Mouse (Mus musculus): Measurements from ENCODE around the gene Kcnk1.

- no peak for TF ChIP-seq MAFK (IDR thresholded peaks at IDR 0.05; ENCODE audit: insufficient replicate concordance, low read length)
- TF ChIP-seq NELFE (IDR thresholded peaks at IDR 0.05; ENCODE audit: low read depth, low read length): no peak
- no peak for TF ChIP-seq CTCF (conservative IDR thresholded peaks at IDR 0.05 in 1 of 2, IDR thresholded peaks at IDR 0.05 in 1 of 2; ENCODE audit: low read depth in 2 of 2, low read length in 2 of 2)
- TF ChIP-seq POLR2A (IDR thresholded peaks at IDR 0.05; ENCODE audit: low read depth, low read length): no peak
- no peak for TF ChIP-seq IRF4 (IDR thresholded peaks at IDR 0.05; ENCODE audit: low read depth, low read length)
- TF ChIP-seq MAX (IDR thresholded peaks at IDR 0.05; ENCODE audit: low read length): no peak
- no peak for TF ChIP-seq KAT2A (IDR thresholded peaks at IDR 0.05; ENCODE audit: insufficient replicate concordance, low read length)
- TF ChIP-seq MEF2A (IDR thresholded peaks at IDR 0.05; ENCODE audit: borderline replicate concordance, low read depth, low read length): no peak
- TF ChIP-seq TBP (conservative IDR thresholded peaks at IDR 0.05; ENCODE audit: low read depth, low read length): no peak
- no peak for TF ChIP-seq ZC3H11A (IDR thresholded peaks at IDR 0.05; ENCODE audit: low read depth, low read length)
Measured at GRCm38 (mm10) chr8:125985364-125985763, 9.6 kb upstream of the Kcnk1 start.

Measured in CH12.LX (cell line).